Mouse (Mus musculus) heart, postnatal 10 days (tissue): ENCODE data around the gene Irf7. TPM values are rescaled to one million over a fixed set of nuclear protein-coding genes. Genes with fewer than 3 reads are reported as not detected.
A peak's percentile ranks its signal among the peaks of the same experiment; 100 is the strongest.

Experiments
- DNase-seq, 2 experiments: peaks; one replicate each; pipeline ENCODE4 v3.0.0; 2021
- intact Hi-C: fragments of 180-260 bp; cut with DNase I; formaldehyde crosslinking; loops from one replicate; pipeline ENCODE4 v1.15.1; 2025
- total RNA-seq, 2 experiments: library from RNA; stranded (reverse); gene quantifications; 2 replicates each; pipeline ENCODE4 v1.2.3; 2021

The Irf7 gene
- total RNA-seq, result 1 to 10 TPM; 1.7 TPM

DNA sequence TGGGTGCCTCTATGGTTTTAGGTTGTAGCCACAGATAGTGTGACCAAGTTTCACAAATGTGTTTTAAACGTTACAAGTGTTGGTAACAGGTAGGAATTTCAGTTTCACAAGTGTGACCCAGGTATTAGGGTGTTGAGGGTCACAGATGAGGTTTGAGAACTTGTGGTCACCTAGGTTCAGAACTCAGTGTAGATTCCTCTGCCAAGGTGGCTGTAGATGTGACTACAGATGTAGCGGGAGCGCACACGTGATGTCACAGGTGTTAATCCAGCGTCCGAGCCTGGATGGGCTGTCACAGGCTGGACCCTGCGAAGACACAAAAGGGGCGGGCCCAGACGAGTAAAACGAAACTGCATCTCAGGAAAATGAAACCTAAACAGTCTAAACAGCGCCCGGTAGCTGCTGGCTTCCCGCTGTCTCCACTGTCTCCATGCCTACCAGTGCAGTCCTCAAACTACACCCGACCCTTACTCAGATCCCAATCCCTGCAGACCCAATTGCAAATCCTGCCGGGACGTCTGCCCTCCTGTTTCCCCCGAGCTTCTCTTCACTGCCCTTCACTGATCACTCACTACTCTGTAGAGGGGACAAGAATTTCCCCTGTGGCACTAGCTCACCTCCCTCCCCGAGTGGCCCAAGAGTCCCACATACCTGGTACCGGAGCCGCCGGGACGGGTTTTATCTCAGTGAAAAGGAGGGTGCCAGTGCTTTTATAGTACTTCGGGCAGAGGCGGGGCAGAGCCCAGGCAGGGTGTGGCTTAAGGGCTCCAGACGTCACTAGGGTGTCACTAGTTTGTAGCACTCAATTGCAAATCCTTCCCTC, at the start of gene Irf7:
TSS of gene Irf7 (minus strand) at position 743 of the 823 bp plus-strand sequence.
- peak; percentile 63 to 71 for DNase-seq
- intact Hi-C loops, result loop anchor here (1.0 kb wide), 1 partner anchor 97 kb away; no protein-coding TSS in a partner anchor

DNA sequence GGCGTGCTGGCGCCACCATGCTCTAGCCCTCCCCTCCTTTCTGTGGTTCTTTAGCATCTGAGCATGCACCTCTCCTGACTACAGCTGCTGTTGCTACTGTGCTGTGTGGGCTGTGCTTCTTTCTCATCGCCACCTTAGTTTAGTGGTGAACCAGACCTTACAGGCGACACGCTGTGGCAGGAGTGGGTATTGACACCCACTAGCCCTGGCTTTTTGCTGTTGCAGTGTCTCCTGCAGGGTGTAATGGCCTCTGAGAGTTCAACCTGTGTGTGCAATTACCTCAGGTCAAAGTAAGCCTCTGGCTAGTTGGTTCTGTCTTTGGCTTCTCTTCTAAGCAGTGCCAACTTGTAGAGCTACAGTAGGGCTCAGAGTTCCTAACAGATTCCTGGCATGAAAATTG, 49.7 kb upstream of the Irf7 start:
- peak; percentile 29 to 53 for DNase-seq
- intact Hi-C loops, result no loop called here

DNA sequence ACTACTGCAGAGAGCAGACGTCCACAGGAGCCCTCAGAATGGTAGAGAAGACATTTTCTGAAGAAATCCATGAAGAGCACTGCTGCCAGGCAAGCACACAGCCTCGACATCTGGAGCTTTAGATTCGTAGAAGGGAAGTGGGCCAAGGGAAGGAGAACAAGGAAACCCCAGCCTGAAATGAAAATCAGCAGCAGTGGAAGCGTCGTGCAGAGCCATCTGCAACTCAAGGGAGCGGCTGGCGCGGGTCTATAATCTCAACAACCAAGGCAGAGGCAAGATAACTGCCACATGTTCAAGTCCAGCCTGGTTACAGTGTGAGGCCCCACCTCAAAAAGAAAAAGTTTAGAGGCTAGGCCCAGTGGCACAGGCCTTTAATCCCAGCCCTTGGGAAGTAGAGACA, 48.8 kb upstream of the Irf7 start:
- intact Hi-C loops, result no loop called here
- DNase-seq, result no peak

- no peak for DNase-seq
- intact Hi-C loops, result no loop called here
Observed at GRCm38 (mm10) chr7:141314416-141314815, 48.1 kb upstream of the Irf7 start.

- intact Hi-C loops, result no loop called here
- no peak for DNase-seq
Observed at GRCm38 (mm10) chr7:141304537-141304936, 38.3 kb upstream of the Irf7 start.

GRCm38 (mm10) chr7:141302702-141303268, 36.5 kb upstream of the Irf7 start:
- intact Hi-C loops, result loop anchor here (1.0 kb wide), 1 partner anchor 15 kb away; no protein-coding TSS in a partner anchor
- no peak for DNase-seq

DNA sequence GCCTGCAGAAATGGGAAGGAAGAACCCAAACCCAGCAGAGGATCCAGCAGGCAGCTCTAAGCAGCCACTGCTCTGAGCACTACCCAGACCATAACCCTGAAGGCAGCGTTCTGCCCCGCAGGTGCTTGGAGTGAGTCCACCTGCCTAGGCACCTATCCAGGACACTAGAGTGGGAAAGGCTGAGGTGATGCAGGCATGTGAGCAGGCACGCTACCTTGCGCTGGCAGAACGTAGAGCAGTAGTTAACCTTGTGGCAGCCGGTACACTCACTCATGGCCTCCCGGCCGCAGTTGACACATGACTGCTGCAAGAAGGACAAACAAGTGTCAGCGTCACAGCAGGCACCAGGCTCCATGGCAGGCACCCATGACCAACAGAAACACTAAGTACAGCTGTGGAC, 35.1 kb upstream of the Irf7 start:
- intact Hi-C loops, result no loop called here
- DNase-seq, result no peak

- DNase-seq, result no peak
- intact Hi-C loops, result no loop called here
Observed at GRCm38 (mm10) chr7:141299175-141299574, 32.9 kb upstream of the Irf7 start.

- DNase-seq, result no peak
- intact Hi-C loops, result no loop called here
Observed at GRCm38 (mm10) chr7:141297926-141298650, 31.8 kb upstream of the Irf7 start.

DNA sequence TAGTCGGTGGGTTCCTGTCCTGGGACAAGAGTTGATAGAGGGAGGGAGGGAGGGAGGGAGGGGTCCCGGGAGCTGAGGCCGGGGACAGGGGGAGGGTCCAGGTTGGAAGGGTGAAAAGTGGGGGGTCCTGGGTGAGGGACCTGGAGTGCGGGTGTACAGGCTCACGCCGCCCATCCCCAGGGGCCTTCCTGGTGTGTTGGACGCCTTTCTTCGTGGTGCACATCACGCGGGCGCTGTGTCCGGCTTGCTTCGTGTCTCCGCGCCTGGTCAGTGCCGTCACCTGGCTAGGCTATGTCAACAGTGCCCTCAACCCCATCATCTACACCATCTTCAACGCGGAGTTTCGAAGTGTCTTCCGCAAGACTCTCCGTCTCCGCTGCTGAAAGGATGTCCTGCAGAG, 28.2 kb upstream of the Irf7 start:
- intact Hi-C loops, result no loop called here
- DNase-seq, result no peak

GRCm38 (mm10) chr7:141293852-141294471, 27.7 kb upstream of the Irf7 start:
- intact Hi-C loops, result no loop called here
- DNase-seq, result peak; percentile 32 to 51

GRCm38 (mm10) chr7:141292583-141293388, 26.5 kb upstream of the Irf7 start:
- DNase-seq, result no peak
- intact Hi-C loops, result no loop called here

DNA sequence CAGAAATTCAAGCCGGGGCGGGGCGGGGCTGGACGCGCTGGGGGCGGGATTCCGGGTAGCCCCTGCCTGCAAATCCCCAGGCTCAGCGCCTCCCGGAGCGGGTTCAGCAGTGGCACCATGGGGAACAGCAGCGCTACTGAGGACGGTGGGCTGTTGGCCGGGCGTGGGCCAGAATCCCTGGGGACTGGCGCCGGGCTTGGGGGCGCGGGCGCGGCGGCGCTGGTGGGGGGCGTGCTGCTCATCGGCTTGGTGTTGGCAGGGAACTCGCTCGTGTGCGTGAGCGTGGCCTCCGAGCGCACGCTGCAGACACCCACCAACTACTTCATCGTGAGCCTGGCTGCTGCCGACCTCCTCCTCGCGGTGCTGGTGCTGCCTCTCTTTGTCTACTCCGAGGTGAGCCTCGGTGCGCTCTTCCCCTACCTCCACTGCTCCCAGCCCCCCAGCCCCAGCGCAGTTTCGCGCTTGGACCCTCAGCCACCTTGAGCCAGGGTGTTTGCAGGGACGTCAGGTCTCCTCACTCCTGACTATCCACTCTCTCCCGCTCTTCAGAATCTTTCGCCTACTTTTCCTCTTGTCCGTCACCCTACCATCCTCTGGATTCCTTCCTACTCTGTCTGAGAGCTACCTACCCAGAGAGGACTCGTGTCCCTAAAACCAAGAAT, 25.8 kb upstream of the Irf7 start, which contains the start of gene Drd4:
TSS of gene Drd4 (plus strand) at position 86 of the 662 bp plus-strand sequence.
- DNase-seq, result no peak
- intact Hi-C loops, result no loop called here

GRCm38 (mm10) chr7:141288042-141288441, 21.8 kb upstream of the Irf7 start:
- no peak for DNase-seq
- intact Hi-C loops, result no loop called here

GRCm38 (mm10) chr7:141282756-141283155, 16.5 kb upstream of the Irf7 start:
- intact Hi-C loops, result no loop called here
- DNase-seq, result no peak

DNA sequence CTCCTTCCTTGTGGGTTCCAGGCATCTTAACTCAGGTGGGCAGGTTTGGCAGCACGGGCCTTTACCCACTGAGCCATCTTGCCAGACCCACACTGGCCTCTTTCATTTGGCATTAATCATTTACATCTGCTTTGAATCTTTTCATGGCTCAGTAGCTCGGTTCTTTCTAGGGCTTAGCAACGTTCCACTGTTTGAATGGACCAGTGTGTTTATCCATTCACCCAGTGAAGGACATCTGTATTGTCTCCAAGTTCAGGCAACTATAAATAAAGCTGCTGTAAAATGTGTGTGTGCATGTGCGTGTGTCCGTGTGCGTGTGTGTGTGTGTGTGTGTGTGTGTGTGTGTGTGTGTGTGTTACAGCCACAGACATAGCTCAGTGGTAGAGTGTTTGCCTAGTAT, 15.2 kb upstream of the Irf7 start:
- intact Hi-C loops, result no loop called here
- no peak for DNase-seq

DNA sequence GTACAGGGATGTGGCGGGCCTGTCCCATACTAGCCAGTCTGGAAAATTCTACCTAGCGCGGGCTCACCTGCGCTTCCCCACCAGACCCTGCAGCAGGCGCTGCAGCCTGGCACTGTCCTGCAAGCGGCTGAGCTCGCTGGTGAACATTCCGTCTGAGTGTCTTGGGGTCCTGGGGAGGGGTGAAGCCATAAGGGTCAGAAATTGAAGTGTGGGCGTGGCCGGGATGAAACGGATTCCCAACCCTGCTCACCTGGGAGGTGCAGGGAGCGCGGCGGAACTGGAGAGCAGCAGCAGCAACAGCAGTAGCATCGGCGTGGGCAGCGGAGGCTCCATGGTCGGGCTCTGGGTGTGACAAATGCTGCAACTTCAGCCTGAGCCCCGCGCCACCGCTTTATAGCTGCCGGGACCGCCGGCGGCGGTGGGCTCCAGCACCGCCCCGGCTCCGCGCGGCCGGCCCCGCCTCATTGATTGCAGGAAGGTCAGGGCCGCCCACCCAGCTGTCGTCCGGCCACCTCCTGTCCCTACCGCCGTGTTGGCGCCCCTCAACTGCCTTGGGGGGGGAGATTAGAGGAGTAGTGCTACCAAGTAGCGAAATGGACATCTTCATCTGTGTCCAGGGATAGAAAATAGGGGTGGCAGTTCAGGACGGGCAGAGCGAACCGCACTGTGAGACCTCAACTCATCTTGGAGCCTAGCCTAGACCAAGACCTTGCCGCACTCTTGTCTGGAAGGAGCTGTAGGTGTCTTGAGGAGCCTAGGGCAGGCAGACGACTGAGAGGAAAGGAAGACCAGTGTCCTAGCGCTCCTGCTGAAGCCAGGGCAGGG, 12.7 kb upstream of the Irf7 start, which contains the start of gene Sct:
TSS of gene Sct (minus strand) at position 368 of the 825 bp plus-strand sequence.
- no peak for DNase-seq
- intact Hi-C loops, result no loop called here
